Mouse (Mus musculus): ENCODE data around the gene Gcnt4.

Gene Gcnt4

DNA sequence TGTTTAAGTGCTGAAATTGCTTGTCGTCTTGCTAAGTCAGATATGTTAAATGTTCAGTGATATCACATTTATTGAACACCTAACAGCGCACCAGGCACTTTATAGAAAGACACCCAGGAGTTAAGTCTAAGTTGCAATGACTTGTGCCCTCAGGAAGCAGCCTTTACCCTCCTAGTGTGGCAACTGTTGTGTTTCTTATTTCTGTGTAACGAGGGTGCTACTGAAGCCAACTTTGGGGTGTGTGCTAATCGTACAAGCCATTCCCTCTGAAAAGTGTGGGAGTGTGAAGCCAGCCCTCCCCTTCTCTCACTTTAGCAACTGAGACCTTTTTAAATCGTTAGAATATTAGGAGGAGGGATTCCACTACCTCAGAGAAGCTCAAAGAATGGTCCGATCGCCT, 23.2 kb downstream of the Gcnt4 start:
- no peak for DNase-seq (ENCODE audit: low read depth, low spot score)

DNA sequence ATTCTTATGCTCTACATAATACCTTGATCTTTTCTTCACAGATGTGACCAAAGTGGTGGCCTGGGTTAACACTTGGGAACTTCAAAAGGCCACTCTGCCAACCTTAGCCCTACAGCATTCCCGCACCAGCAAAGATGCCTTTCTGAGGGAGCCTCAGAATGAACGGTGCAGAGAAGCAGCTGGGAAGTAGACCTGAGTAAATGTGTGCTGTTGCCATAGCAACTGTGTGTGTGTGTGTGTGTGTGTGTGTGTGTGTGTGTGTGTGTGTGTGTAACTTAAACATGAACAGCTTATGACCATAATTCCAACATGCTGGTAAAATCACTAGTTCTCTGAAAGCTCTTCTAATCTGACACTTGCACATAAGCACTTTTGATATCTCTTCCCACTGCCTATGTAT, 27.4 kb downstream of the Gcnt4 start:
- DNase-seq (ENCODE audit: low read depth, low spot score): no peak

DNA sequence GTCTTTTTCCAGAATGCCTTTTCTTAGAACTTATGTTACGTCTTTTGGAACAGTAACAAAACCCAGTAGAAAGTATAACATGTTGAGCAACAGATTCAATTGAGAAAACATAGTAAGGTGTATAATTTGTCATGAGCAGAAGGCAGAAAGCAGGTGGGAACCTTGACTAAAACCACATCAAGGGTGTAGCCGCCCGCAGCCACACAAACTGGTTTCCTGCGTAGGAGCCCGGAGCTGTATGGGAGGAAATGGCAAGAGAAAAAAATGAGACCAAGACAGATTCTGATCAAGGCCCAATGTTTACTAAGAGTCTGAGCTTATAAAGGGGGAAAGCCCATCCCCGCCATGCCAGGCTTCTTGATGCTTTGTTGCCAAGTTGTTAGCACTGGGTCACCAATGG, 32.0 kb downstream of the Gcnt4 start:
- no peak for DNase-seq (ENCODE audit: low read depth, low spot score)

DNA sequence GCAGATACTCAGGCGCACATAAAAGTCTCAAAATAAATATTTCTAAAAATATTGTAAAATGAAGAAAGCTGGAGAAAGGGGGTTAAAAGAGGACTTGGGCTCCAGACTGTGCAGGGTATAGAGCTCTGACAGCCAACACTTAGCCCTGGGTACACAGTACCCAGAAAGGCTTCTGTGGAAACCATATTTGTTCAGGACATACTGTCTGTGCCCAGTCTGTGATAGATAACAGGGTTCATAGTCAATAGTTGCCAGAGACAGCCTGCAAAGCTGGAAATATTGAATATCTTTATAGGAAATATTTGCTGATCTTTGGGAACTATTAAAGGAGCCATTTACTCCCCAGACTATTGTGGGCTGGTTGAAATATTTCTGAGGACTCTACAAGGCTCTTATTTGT, 35.5 kb downstream of the Gcnt4 start:
- DNase-seq (ENCODE audit: low read depth, low spot score): no peak

DNA sequence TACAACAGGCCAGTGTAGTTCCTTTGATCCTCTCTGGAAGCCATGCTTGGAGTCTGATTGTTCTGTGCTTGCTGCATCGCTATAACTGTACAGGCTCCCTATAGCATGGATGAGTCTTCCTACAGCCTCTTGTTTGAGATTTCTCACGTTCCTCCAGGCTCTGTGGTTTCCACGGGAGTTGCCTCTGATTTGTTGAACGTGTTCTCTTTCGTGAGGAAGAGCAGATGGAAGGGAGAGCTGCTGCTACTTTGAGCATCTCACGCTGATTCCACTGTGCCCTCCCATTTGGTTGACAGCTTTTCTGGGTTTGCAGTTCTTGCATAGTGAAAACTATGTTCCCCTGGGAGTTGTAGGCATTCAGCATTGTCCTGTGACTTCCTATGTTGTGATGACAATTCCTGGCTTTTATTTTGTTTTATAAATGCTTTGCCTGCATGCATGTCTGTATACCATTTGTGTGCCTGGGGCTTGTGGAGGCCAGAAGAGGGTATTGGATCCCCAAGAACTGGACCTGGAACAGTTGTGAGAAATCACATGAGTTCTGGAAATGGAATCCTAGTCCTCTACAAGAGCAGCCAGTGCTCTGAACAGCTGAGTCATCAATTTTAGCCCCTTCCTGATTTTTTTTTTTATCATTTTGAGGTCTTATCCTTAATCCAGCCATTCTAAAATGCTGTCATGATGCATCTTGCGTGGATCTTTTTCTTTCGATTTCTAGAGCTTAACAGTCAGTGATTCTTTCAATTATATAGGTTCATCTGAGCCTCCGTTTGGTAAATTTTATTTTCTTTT, 37.1 kb downstream of the Gcnt4 start:
- no peak for DNase-seq (ENCODE audit: low read depth, low spot score)

DNA sequence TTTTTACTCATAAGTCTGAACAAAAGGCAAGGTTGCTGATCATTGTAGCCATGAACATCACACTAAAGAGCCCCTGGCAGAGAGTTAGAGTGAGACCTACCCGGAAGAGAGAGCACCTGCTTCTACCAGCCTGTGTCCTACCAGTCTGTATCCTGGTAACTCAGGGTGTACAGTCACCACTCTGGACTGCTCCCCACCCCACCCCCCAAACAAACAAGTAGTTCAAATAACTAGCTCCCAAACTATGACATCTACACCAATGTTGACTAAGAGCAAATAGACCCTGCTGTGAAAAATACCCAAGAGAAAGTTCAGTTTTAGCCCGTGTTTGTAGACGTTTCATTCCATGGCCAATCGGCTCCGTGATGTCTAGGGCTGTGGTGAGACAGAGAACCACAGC, 38.3 kb downstream of the Gcnt4 start:
- DNase-seq (ENCODE audit: low read depth, low spot score): no peak

DNA sequence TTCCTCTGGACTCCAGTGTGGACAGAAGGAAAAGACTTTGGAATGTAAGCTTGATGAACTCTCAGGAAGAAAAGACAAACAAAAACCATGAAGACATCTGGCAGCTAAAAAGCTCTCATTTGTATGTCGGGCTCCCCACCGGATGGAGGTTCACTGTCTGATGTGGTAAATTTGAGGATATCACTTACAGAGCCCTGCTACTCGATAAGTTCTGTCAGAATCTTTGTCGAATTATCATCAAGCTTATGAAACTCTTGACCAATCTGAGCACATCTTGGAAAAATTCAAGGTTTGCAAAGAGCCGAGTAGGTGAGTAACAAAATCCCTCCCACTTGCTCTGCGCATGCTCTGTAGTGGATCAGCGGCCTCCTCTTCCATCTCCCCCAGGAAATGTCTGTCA, 40.5 kb downstream of the Gcnt4 start:
- DNase-seq (ENCODE audit: low read depth, low spot score): no peak

DNA sequence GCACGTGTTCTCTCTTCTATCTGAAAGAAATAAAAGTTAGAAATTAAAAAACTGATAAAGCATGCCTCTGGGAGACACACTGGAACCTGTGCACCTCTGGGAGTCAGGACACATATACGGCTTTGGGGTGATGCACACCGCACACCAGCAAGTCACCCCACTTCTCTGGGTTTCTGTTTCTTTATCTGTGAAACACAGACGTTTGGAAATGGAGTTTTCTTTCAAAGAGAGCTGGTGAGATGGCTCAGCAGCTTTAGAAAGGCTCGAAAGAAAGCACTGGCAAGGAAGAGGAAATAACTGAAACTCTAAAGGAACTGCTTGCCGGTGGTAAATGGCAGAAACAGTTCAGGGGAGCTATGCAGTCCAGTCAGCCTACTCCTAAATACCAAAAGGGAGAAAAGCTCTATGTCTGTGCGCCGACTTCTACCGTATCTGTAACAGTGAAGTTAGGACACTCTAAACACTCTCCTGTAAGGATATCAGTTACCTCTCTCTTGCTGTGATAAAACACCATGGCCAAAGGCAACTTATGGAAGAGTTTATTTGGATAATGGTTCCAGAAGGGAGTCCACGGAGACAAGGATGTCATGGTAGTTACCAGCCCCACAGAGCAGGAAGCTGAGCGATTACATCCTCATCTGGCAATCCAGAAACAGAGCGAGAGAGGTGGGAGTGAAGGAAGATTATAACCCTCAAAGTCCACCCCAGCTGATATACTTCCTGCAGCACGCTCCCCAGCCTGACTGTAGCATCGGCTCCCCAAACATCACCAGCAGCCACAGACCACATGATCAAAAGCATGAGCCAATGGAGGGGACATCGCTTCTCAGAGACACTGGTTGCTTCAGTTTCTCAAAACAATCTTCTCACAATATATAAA, 42.0 kb downstream of the Gcnt4 start:
- DNase-seq (ENCODE audit: low read depth, low spot score): no peak

DNA sequence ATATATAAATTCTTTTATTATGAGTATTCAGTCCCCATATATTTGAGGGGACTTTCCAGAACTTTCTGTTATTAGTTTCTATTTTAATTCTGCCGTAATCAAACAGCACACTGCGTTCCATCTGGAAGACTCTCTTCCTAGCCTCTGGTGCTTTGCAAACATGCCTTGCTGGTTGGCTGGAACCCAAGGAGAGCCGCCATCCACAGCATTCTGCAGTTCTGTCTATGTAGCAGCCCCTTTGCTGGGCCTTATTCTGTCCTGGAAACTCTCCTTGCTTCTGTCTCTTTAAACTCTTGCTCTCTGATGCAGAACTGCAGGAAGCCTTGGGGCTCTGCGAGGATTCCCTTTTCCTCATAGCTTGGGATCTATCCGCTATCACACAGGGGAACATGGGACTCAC, 42.6 kb downstream of the Gcnt4 start:
- DNase-seq (ENCODE audit: low read depth, low spot score): no peak

DNA sequence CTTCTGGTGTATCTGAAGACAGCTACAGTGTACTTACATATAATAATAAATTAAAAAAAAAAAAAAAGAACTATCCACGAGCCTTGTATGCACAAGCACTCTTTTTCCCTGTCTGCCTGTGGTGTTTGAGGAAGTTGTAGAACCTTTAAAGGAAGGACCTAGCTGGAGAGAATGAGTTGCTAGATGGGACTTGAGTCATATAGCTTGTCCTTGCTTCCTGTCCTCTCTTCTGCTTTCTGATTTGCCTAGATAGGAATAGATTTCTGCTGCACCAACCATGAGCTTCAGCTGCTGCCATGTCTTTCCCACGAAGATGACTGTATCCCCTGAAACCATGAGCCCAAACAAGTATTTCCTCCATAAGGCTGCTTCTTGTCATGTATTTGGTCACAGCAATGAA, 43.3 kb downstream of the Gcnt4 start:
- DNase-seq (ENCODE audit: low read depth, low spot score): no peak

DNA sequence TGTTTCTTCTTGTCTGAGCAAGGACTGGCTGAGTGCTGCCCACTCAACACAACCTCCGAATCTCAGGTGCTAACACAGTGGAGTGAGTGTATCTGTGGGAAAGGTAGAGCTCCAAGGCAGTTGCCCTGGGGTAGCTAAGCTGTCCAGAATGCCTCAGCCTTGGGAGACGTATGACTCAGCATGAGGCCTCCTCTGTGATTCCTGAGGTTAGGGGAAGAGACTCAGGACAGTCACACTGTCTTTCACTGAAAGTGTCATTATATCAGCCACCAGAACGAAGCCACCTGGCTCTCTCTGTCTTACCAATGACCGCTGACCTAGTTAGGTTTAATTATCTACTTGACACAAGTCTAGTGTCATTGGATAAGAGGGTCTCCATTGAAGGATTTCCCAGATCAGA, 46.6 kb downstream of the Gcnt4 start:
- no peak for DNase-seq (ENCODE audit: low read depth, low spot score)

DNA sequence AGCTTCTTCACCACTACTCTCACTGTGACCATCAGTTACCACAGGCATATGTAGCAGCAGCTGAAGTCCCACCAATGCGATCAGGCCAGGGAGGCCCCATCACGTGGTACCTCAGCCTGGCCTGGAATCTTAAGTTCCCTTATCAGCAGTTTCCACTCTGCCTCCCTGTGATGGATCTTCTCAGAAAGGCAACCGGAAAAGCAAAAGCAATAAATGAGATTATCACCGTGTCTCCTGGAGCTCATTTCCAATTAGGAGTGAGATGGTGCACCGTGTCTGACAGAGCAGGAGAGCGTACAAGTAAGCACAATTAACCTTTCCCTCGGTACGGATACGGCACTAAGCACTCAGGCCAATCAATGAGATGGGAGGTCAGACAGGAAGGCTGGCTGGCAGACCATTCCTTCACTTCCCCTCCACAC, 47.4 kb downstream of the Gcnt4 start:
- no peak for DNase-seq (ENCODE audit: low read depth, low spot score)

DNA sequence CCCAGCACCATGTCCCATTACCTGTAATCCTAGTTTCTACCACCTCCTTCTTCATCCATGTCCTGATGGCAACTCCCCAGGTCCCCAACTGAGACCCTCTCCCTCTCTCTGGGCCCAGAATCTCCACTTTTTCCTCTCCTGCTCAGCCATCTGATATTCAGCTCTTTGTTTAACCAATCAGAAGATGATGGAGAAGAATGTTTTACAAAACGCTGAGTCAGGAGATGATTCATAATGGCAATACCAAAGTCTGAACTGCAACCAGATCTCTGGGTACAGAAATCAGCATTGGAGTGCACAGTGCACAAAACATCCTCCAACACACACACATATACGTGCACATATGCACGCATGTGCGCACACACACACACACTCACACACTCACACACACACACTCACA, 48.8 kb downstream of the Gcnt4 start:
- no peak for DNase-seq (ENCODE audit: low read depth, low spot score)

DNA sequence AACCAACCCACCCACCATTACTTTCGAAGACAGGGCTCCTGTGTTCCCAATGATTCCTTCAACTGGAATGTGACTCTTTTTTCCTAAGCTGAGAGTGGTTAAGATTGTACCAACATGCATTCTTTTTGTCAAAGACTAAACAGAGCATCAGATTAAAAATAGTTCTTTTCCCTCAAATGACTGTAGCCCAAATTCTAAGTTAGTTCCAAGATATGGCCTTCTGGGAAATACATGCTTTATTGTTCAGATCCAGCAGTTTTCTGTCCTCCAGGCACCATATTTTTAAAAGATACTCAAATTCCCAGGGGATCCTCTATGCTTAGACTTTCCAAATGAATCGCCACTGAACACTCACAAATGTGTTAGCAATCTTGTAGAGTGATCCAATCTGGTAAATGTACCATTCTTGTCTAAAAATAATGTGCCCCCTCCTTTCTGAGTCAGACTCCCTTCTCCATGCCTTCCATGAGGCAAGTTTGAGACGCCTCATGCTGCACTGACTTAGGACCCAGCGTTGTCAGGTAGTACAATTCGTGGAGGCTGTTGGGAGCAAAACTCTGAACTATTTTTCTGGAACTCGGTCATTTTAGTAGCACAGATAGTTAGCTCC, 52.6 kb downstream of the Gcnt4 start:
- DNase-seq (ENCODE audit: low read depth, low spot score): no peak

DNA sequence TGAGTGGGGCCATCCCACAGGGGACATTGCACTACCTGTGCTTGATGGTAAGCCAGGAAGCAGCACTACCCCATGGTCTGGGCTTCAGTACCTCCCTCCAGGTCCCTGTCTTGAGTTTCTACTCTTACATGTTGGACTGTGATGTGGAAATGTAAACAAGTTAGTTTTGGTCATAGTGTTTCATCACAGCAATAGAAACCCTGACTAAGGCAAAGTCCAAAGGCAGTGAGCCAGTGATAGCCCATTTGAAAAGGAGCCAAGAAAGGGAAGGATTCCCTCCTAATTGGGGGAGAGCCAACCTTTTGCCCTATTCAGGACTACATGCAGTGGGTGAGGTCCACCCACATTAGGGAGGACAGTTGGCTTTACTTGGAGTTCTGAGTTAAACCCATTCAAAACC, 56.1 kb downstream of the Gcnt4 start:
- DNase-seq (ENCODE audit: low read depth, low spot score): no peak

DNA sequence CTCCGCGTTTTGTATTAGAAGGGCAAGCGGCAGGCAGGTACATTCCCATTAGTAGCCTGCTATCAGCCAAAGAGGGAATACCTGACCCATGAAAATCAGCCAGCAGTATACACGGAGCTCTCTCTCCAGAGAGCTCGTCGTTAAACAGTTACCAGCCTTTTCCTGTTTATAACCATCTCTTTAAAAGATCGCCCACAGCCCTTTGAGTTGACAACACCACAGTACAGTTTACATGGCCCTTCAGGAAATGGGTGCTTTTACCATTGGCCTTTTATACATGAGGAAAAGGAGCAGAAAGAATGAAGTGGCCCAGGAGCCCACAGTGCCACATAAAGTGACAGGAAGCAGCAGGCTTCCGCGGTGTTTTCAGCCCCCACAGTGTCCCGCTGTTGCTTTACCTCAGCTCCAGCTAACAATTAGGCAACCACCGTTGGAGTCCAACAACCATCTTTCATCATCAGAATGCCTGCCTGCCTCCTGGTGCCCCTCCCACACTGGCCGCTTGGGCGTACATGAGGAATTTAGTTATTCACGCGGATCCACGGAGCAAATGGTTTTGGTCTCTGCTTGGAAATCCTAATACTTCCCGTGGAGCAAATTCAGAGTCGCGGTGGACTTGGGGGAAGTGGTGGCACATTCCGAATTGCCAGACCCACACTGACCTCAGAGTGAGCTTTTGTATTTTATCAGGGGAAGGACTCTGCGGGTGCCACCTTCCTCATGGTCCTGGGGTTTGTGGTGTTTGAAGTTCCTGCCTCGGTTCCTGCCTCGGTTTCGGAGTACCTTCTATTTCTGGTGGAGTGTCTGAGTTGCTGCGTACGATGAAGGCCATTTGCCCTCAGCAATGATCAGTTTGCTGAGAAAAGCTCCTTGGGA, 59.0 kb downstream of the Gcnt4 start:
- peak; percentile 34 for DNase-seq (ENCODE audit: low read depth, low spot score)

DNA sequence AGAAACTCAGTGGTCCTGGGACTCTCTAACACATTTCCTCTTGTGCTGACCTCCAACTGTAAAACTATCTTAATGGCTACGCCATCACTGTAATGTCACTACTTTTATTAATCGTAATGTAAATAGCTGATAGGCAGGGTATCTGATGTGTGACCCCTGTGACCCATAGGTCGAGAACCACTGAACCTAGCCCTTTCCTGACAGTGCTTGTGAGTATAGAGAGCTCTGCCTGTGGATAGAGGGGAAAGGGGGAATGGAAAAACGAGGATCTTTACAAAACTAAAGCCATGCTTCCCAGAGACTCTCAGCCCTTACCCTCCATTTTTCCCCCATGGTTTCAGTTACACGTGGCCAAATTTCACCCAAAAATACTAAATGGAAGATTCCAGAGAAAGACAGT, 60.2 kb downstream of the Gcnt4 start:
- no peak for DNase-seq (ENCODE audit: low read depth, low spot score)

DNA sequence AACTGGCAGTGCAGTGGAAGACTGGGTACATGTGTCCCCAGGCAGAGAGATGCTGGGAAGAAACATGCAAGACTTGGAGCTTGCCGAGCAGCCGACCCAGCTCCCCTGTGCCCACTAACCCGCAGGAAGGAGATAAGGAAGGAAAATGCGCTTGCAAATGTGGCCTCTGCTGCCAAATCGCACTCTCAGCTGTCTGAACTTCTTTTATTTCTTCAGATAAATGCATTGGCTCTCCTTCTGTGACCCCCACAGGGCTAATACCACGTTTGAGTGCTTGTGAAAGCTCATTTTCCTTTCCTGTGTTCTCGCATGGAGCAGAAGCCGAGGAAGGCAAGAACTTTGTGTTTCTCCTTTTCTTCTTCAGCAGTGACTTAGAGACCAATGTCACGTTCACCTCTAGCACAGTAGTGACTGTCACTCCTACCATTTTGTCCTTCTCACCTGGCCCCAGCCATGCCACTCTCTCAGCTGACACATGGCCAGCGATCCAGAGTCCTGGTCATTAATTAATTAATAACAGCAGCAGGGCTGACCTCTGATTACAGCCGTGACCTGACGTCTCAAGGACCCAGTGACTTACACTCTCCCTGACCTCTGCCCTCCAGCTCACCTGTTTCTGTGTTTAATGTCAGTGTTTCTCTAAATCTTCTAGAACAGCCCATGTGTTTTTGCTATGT, 61.2 kb downstream of the Gcnt4 start:
- DNase-seq (ENCODE audit: low read depth, low spot score): no peak

DNA sequence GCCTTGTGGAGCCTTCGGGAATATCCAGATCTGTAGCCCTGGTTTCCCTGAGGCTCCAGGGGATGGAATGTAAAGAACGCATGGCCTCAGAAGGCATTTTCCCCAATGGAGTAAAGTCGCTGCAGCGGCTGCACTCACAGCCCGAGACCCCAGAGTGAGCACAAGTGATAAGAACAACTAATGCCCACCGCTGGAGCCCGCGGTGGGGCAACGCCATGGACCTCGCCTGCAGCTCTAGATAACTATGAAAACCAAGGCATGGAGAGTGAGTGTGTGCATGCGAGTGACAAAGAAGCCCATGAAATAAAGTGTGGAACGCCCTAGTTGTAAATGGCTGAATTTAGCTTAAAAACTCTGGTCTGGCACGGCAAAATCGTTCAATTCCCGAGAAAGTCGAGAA, 64.6 kb downstream of the Gcnt4 start:
- DNase-seq (ENCODE audit: low read depth, low spot score): no peak

DNA sequence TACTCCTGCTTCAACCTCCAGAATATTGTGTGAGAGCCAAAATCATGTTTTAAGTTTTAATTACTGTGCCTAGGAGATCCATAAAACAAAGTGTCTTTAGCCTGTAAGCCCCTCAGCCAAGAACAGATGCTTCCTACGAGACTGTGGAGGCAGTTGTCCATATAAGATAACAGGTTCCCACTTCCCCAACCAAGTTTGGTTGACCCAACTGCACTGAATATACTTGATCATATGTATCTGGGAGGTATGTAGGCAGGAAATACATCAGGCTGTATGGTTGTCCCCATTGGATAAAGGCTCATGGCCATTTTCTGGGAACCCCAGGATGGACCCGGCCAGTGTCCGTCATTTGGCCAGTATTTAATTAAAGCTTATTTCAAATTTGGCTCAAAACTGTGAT, 65.6 kb downstream of the Gcnt4 start:
- no peak for DNase-seq (ENCODE audit: low read depth, low spot score)

Measured in mesoderm, embryonic 11.5 days (tissue).